Mouse (Mus musculus): ENCODE results near the gene C530008M17Rik. TPM values are rescaled to one million over a fixed set of nuclear protein-coding genes. Genes with fewer than 3 reads are reported as not detected.

Gene C530008M17Rik
- 18.9 and 21.6 TPM in 2 replicates for polyA plus RNA-seq (2014; fragmentation: Nextera tagmentation; extraction: Ambion mirVana)

DNA sequence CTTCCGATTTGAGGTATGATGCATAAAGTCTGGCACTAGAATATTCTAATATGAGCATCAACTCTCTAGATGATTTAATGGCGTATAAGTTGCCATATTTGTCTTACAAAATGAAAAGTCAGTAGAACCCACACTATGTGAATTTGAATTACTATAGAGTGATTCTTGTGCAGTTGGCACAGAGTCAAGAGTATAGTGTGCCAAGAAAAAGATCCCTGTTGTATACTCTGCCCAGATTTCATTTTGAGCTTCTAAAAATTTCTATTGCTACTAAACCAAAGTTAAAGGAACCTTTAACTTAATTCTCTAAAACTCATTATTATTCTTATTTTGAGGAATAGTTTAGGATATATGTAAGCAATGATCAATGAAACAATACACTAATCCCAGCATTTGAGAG is at the start of gene C530008M17Rik:
TSS of gene C530008M17Rik (plus strand) at position 301 of the 400 bp plus-strand sequence.
- Histone ChIP-seq H3K9me3 (replicated peaks; ENCODE audit: control insufficient read depth, low read length) (no peaks in the 10 kb centered on the region), H3K27me3 (ENCODE audit: control insufficient read depth, insufficient read depth, low read length) (no peaks in the 10 kb centered on the region), H3K36me3 (replicated peaks; ENCODE audit: control insufficient read depth, insufficient read depth, low read depth, low read length) (no peaks in the 10 kb centered on the region), H3K27ac (replicated peaks; ENCODE audit: low read depth, low read length) (no peak within 1 kb of the TSS), H3K4me1 (ENCODE audit: control insufficient read depth, insufficient read depth, low read length) (no peaks in the 10 kb centered on the region), H3K4me3 (ENCODE audit: low read depth, low read length) (peak within 1 kb of the TSS; percentile 72), H3K4me2 (ENCODE audit: low read depth, low read length) (peak within 1 kb of the TSS; percentile 93), H3K9ac (replicated peaks; ENCODE audit: low read length) (peak within 1 kb of the TSS; percentile 99)
- 98% methylated on average over 2 of the region's 2 CpGs for WGBS
- DNase-seq (ENCODE audit: low spot score): no peak
- no peak for ATAC-seq (replicated peaks; ENCODE audit: insufficient number of reproducible peaks, low FRiP score, low TSS enrichment, low read depth)

- WGBS: 95% methylated on average over 8 of the region's 8 CpGs
- H3K4me2 ChIP-seq (ENCODE audit: low read depth, low read length): no peak overlapping the region
- ATAC-seq (replicated peaks; ENCODE audit: insufficient number of reproducible peaks, low FRiP score, low TSS enrichment, low read depth) (no peak), DNase-seq (ENCODE audit: low spot score) (no peak)
- no peak overlapping the region for H3K27ac ChIP-seq (replicated peaks; ENCODE audit: low read depth, low read length)
- no peaks in the 10 kb centered on the region for H3K9me3 ChIP-seq (replicated peaks; ENCODE audit: control insufficient read depth, low read length)
- H3K36me3 ChIP-seq (replicated peaks; ENCODE audit: control insufficient read depth, insufficient read depth, low read depth, low read length): peaks cover 2% of the 10 kb centered on the region; the same call in 1 of the 2 replicates
- H3K27me3 ChIP-seq (ENCODE audit: control insufficient read depth, insufficient read depth, low read length): no peaks in the 10 kb centered on the region
- H3K4me3 ChIP-seq (ENCODE audit: low read depth, low read length): no peak overlapping the region
- no peaks in the 10 kb centered on the region for H3K4me1 ChIP-seq (ENCODE audit: control insufficient read depth, insufficient read depth, low read length)
- H3K9ac ChIP-seq (replicated peaks; ENCODE audit: low read length): no peak overlapping the region
Measured at GRCm38 (mm10) chr5:76609702-76610370, 46.5 kb upstream of the C530008M17Rik start.

- Histone ChIP-seq H3K4me3 (ENCODE audit: low read depth, low read length) (no peak overlapping the region), H3K9me3 (replicated peaks; ENCODE audit: control insufficient read depth, low read length) (no peaks in the 10 kb centered on the region), H3K9ac (replicated peaks; ENCODE audit: low read length) (no peak overlapping the region), H3K4me2 (ENCODE audit: low read depth, low read length) (no peak overlapping the region), H3K27me3 (ENCODE audit: control insufficient read depth, insufficient read depth, low read length) (no peaks in the 10 kb centered on the region), H3K4me1 (ENCODE audit: control insufficient read depth, insufficient read depth, low read length) (no peaks in the 10 kb centered on the region), H3K27ac (replicated peaks; ENCODE audit: low read depth, low read length) (no peak overlapping the region), H3K36me3 (replicated peaks; ENCODE audit: control insufficient read depth, insufficient read depth, low read depth, low read length) (peaks cover 2% of the 10 kb centered on the region)
- no peak for ATAC-seq (replicated peaks; ENCODE audit: insufficient number of reproducible peaks, low FRiP score, low TSS enrichment, low read depth)
- no peak for DNase-seq (ENCODE audit: low spot score)
- 70% methylated on average over 6 of the region's 6 CpGs for WGBS
Measured at GRCm38 (mm10) chr5:76612867-76613499, 43.3 kb upstream of the C530008M17Rik start.

DNA sequence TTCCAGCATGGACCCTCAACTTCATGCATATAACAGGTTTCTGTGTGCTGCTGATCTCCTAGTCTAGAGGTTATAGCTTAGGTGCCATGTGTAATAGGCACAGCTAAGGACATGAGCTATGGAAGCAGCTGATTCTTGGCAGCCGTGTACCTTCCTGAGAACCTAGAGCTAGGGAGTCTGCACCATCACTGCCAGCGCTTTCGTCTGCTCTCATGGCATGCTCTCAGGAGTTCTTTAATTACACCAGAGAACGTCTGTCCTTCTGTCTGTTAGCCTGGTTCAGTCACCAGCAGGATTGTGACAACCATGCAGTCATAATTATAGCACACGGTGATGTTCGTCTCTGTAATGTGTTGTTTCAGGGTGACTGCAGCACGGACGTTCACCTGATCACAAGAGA is 41.0 kb upstream of the C530008M17Rik start:
- H3K9me3 ChIP-seq (replicated peaks; ENCODE audit: control insufficient read depth, low read length): no peaks in the 10 kb centered on the region
- WGBS: 90% methylated on average over 8 of the region's 8 CpGs
- H3K4me2 ChIP-seq (ENCODE audit: low read depth, low read length): no peak overlapping the region
- no peaks in the 10 kb centered on the region for H3K4me1 ChIP-seq (ENCODE audit: control insufficient read depth, insufficient read depth, low read length)
- no peaks in the 10 kb centered on the region for H3K27me3 ChIP-seq (ENCODE audit: control insufficient read depth, insufficient read depth, low read length)
- no peak overlapping the region for H3K4me3 ChIP-seq (ENCODE audit: low read depth, low read length)
- H3K9ac ChIP-seq (replicated peaks; ENCODE audit: low read length): no peak overlapping the region
- ATAC-seq (replicated peaks; ENCODE audit: insufficient number of reproducible peaks, low FRiP score, low TSS enrichment, low read depth) (no peak), DNase-seq (ENCODE audit: low spot score) (no peak)
- H3K36me3 ChIP-seq (replicated peaks; ENCODE audit: control insufficient read depth, insufficient read depth, low read depth, low read length): peaks cover 6% of the 10 kb centered on the region
- no peak overlapping the region for H3K27ac ChIP-seq (replicated peaks; ENCODE audit: low read depth, low read length)

- Histone ChIP-seq H3K4me3 (ENCODE audit: low read depth, low read length) (no peak overlapping the region), H3K9ac (replicated peaks; ENCODE audit: low read length) (no peak overlapping the region), H3K4me1 (ENCODE audit: control insufficient read depth, insufficient read depth, low read length) (no peaks in the 10 kb centered on the region), H3K27me3 (ENCODE audit: control insufficient read depth, insufficient read depth, low read length) (no peaks in the 10 kb centered on the region), H3K36me3 (replicated peaks; ENCODE audit: control insufficient read depth, insufficient read depth, low read depth, low read length) (peaks cover 6% of the 10 kb centered on the region), H3K4me2 (ENCODE audit: low read depth, low read length) (no peak overlapping the region), H3K9me3 (replicated peaks; ENCODE audit: control insufficient read depth, low read length) (no peaks in the 10 kb centered on the region), H3K27ac (replicated peaks; ENCODE audit: low read depth, low read length) (no peak overlapping the region)
- no peak for ATAC-seq (replicated peaks; ENCODE audit: insufficient number of reproducible peaks, low FRiP score, low TSS enrichment, low read depth)
- no peak for DNase-seq (ENCODE audit: low spot score)
- 93% methylated on average over 2 of the region's 2 CpGs for WGBS
Measured at GRCm38 (mm10) chr5:76616196-76616747, 40.0 kb upstream of the C530008M17Rik start.

- ATAC-seq (replicated peaks; ENCODE audit: insufficient number of reproducible peaks, low FRiP score, low TSS enrichment, low read depth): no peak
- H3K9me3 ChIP-seq (replicated peaks; ENCODE audit: control insufficient read depth, low read length): no peaks in the 10 kb centered on the region
Measured at GRCm38 (mm10) chr5:76618750-76619149, 37.6 kb upstream of the C530008M17Rik start.

DNA sequence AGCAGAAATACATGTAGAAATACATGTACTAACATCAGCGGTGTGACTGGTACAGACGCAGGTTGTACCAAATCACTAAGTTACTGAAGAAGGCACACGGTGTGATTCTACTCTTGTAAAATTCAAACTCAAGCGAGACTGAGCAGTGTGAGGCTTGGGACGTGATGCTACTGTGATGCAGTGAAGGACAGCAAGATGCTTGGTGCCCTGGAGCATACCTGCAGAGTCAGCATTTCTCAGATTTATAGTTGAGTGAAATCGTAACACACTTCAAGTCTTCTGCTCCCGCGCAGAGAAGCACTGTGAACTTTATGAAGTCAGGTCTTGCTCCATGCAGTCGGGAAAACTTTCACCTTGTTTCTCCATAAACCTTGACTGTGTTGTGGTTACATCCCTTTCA is 32.6 kb upstream of the C530008M17Rik start:
- no peak overlapping the region for H3K27ac ChIP-seq (replicated peaks; ENCODE audit: low read depth, low read length)
- ATAC-seq (replicated peaks; ENCODE audit: insufficient number of reproducible peaks, low FRiP score, low TSS enrichment, low read depth): no peak
- no peak overlapping the region for H3K9ac ChIP-seq (replicated peaks; ENCODE audit: low read length)
- DNase-seq (ENCODE audit: low spot score): no peak
- no peak overlapping the region for H3K4me3 ChIP-seq (ENCODE audit: low read depth, low read length)
- H3K36me3 ChIP-seq (replicated peaks; ENCODE audit: control insufficient read depth, insufficient read depth, low read depth, low read length): peaks cover 8% of the 10 kb centered on the region
- no peaks in the 10 kb centered on the region for H3K4me1 ChIP-seq (ENCODE audit: control insufficient read depth, insufficient read depth, low read length)
- H3K9me3 ChIP-seq (replicated peaks; ENCODE audit: control insufficient read depth, low read length): no peaks in the 10 kb centered on the region
- 95% methylated on average over 9 of the region's 9 CpGs for WGBS
- no peak overlapping the region for H3K4me2 ChIP-seq (ENCODE audit: low read depth, low read length)
- no peaks in the 10 kb centered on the region for H3K27me3 ChIP-seq (ENCODE audit: control insufficient read depth, insufficient read depth, low read length)

More at GRCm38 (mm10) chr5:76618750-76619149, 37.6 kb upstream of the C530008M17Rik start:
- Histone ChIP-seq H3K36me3 (replicated peaks; ENCODE audit: control insufficient read depth, insufficient read depth, low read depth, low read length) (peaks cover 8% of the 10 kb centered on the region), H3K27ac (replicated peaks; ENCODE audit: low read depth, low read length) (no peak overlapping the region), H3K4me3 (ENCODE audit: low read depth, low read length) (no peak overlapping the region), H3K9ac (replicated peaks; ENCODE audit: low read length) (no peak overlapping the region), H3K4me2 (ENCODE audit: low read depth, low read length) (no peak overlapping the region), H3K27me3 (ENCODE audit: control insufficient read depth, insufficient read depth, low read length) (no peaks in the 10 kb centered on the region), H3K4me1 (ENCODE audit: control insufficient read depth, insufficient read depth, low read length) (no peaks in the 10 kb centered on the region)
- 86% methylated on average over 7 of the region's 7 CpGs for WGBS
- DNase-seq (ENCODE audit: low spot score): no peak

GRCm38 (mm10) chr5:76627770-76628169 is 28.5 kb upstream of the C530008M17Rik start:
- no peak overlapping the region for H3K4me3 ChIP-seq (ENCODE audit: low read depth, low read length)
- H3K9me3 ChIP-seq (replicated peaks; ENCODE audit: control insufficient read depth, low read length): no peaks in the 10 kb centered on the region
- no peak overlapping the region for H3K27ac ChIP-seq (replicated peaks; ENCODE audit: low read depth, low read length)
- no peaks in the 10 kb centered on the region for H3K27me3 ChIP-seq (ENCODE audit: control insufficient read depth, insufficient read depth, low read length)
- H3K9ac ChIP-seq (replicated peaks; ENCODE audit: low read length): no peak overlapping the region
- WGBS: 97% methylated on average over 1 of the region's 1 CpGs
- H3K4me2 ChIP-seq (ENCODE audit: low read depth, low read length): no peak overlapping the region
- no peak for ATAC-seq (replicated peaks; ENCODE audit: insufficient number of reproducible peaks, low FRiP score, low TSS enrichment, low read depth)
- no peaks in the 10 kb centered on the region for H3K4me1 ChIP-seq (ENCODE audit: control insufficient read depth, insufficient read depth, low read length)
- H3K36me3 ChIP-seq (replicated peaks; ENCODE audit: control insufficient read depth, insufficient read depth, low read depth, low read length): no peaks in the 10 kb centered on the region; the same call in 1 of the 2 replicates
- no peak for DNase-seq (ENCODE audit: low spot score)

Data from embryonic facial prominence, embryonic 11.5 days (tissue).